Mouse (Mus musculus) midbrain, embryonic 11.5 days (tissue): ENCODE results near the gene Zfp444. TPM values are rescaled to one million over a fixed set of nuclear protein-coding genes. Genes with fewer than 3 reads are reported as not detected.

Experiments used
- ATAC-seq: fragments of 200-750 bp; cut with Nextera tagmentation; 2 replicates; pipeline ENCODE4 v1.8.0; 2017; ENCODE audit warnings: moderate TSS enrichment, moderate library complexity; ENCODE audit not compliant: low FRiP score
- DNase-seq: peaks from one replicate; pipeline ENCODE4 v3.0.0; 2015; ENCODE audit warnings: low spot score; ENCODE audit errors: missing footprints
- H3K27ac ChIP-seq: fragments of 300-500 bp; sonication (generic); 2 replicates; pipeline ENCODE4 v1.5.1; 2014; ENCODE audit warnings: low read depth, low read length
- H3K27me3 ChIP-seq: fragments of 300-500 bp; sonication (generic); 2 replicates; pipeline ENCODE4 v1.6.1; 2014; ENCODE audit warnings: mild to moderate bottlenecking, low read length, moderate library complexity, mixed read lengths; ENCODE audit not compliant: control insufficient read depth, insufficient read depth
- H3K36me3 ChIP-seq: fragments of 300-500 bp; sonication (generic); 2 replicates; pipeline ENCODE4 v1.6.1; 2014; ENCODE audit warnings: mild to moderate bottlenecking, low read length, moderate library complexity, mixed read lengths; ENCODE audit not compliant: control insufficient read depth, insufficient read depth
- H3K4me1 ChIP-seq: fragments of 300-500 bp; sonication (generic); 2 replicates; pipeline ENCODE4 v1.6.1; 2014; ENCODE audit warnings: low read length; ENCODE audit not compliant: control insufficient read depth, insufficient read depth
- H3K4me2 ChIP-seq: fragments of 300-500 bp; sonication (generic); 2 replicates; pipeline ENCODE4 v1.6.1; 2014; ENCODE audit warnings: mild to moderate bottlenecking, moderate library complexity
- H3K4me3 ChIP-seq: fragments of 300-500 bp; sonication (generic); 2 replicates; pipeline ENCODE4 v1.5.1; 2014; ENCODE audit warnings: low read depth, low read length
- H3K9ac ChIP-seq: fragments of 300-500 bp; sonication (generic); 2 replicates; pipeline ENCODE4 v1.6.1; 2014; ENCODE audit warnings: low read length
- H3K9me3 ChIP-seq: fragments of 300-500 bp; sonication (generic); 2 replicates; pipeline ENCODE4 v1.6.1; 2016; ENCODE audit warnings: low read length; ENCODE audit not compliant: control insufficient read depth
- WGBS: fragments of 180-500 bp; shearing (Covaris S2); extraction: QIAGEN DNeasy Blood & Tissue Kit; methylation state at CpG from one replicate; pipeline ENCODE4 v1.1.7; 2014; 5-methylcytosine and 5-hydroxymethylcytosine counted together
- polyA plus RNA-seq: library from polyadenylated mRNA; unstranded; fragments of >200 nt; fragmentation: Nextera tagmentation; extraction: Ambion mirVana; gene quantifications from 2 replicates; pipeline ENCODE4 v1.2.1, GENCODE M21; 2014

The Zfp444 gene
- polyA plus RNA-seq, 1 experiment from 2014 or later = 72.2 TPM

DNA sequence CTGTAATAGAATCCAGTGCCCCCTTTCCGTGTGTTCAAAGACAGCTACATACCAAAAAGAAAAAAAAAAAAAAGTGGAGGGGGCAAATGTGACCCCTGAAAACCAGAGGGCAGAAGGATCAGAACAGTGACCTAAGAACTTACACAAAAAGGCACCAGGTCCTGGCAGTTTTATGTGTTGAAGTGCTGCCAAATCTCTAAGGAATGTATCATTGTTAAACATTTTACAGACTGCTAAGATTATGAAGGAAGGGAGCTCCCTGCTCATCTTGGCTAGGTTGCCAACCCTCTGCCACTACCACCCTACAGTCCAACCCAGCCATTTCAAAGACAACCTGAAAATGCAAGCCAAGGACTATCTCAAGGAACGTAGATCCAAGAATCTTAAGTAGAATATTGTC, 14.2 kb downstream of the Zfp444 start:
- H3K4me1 ChIP-seq = no peaks in the 10 kb centered on the region
- no peak for ATAC-seq
- 93% methylated on average over 2 of the region's 2 CpGs for WGBS
- no peak overlapping the region for H3K4me3 ChIP-seq
- H3K9me3 ChIP-seq = no peaks in the 10 kb centered on the region
- no peak overlapping the region for H3K27ac ChIP-seq
- no peak overlapping the region for H3K9ac ChIP-seq
- H3K4me2 ChIP-seq = no peak overlapping the region
- H3K27me3 ChIP-seq = no peaks in the 10 kb centered on the region
- no peak for DNase-seq
- H3K36me3 ChIP-seq = peaks cover 19% of the 10 kb centered on the region

- no peaks in the 10 kb centered on the region for H3K9me3 ChIP-seq
- 75% methylated on average over 2 of the region's 2 CpGs for WGBS
- H3K27ac ChIP-seq = no peak overlapping the region
- H3K9ac ChIP-seq = no peak overlapping the region
- ATAC-seq (no peak), DNase-seq (no peak)
- no peak overlapping the region for H3K4me3 ChIP-seq
- H3K4me2 ChIP-seq = no peak overlapping the region
- peaks cover 19% of the 10 kb centered on the region for H3K36me3 ChIP-seq
- no peaks in the 10 kb centered on the region for H3K27me3 ChIP-seq
- H3K4me1 ChIP-seq = no peaks in the 10 kb centered on the region
These were observed 14.7 kb downstream of the Zfp444 start for GRCm38 (mm10) chr7:6186756-6187155.

DNA sequence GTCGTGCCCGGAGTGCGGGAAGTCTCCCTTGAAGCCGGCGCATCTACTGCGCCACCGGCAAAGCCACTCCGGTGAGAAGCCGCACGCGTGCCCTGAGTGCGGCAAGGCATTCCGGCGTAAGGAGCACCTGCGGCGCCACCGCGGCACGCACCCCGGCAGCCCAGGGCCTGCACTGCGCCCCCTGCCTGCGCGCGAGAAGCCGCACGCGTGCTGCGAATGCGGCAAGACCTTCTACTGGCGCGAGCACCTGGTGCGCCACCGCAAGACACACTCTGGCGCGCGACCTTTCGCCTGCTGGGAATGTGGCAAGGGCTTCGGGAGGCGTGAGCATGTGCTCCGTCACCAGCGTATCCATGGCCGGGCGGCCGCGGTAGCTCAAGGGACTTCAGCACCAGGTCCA, 17.5 kb downstream of the Zfp444 start:
- Histone ChIP-seq H3K27me3 (no peaks in the 10 kb centered on the region), H3K27ac (no peak overlapping the region), H3K4me2 (no peak overlapping the region), H3K9ac (no peak overlapping the region), H3K4me3 (no peak overlapping the region), H3K4me1 (no peaks in the 10 kb centered on the region), H3K9me3 (no peaks in the 10 kb centered on the region), H3K36me3 (peaks cover 13% of the 10 kb centered on the region; the same call in 1 of the 2 replicates)
- DNase-seq = no peak
- 37% methylated on average over 45 of the region's 45 CpGs for WGBS
- no peak; the same call in 1 of the 2 replicates for ATAC-seq

DNA sequence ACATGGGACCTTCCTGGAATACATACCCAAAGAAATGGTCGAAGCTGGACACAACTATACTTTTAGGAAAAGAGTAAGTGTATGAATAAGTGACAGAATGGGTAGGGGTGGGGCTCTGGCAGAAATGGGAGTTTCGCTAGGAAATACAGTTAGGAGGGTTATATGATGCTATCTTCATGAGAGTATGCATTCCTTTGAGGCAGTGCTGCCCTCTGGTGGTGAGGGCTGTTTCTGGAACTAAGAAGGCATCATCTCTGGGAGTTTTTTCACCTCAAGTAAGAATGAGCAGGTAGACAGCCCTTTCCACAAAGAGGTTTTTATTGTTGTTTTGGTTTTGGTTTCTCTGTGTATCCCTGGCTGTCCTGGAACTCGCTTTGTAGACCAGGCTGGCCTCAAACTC, 19.4 kb downstream of the Zfp444 start:
- Histone ChIP-seq H3K4me2 (no peak overlapping the region), H3K4me1 (no peaks in the 10 kb centered on the region), H3K9me3 (no peaks in the 10 kb centered on the region), H3K27me3 (no peaks in the 10 kb centered on the region), H3K4me3 (no peak overlapping the region), H3K36me3 (peaks cover 4% of the 10 kb centered on the region; the same call in 1 of the 2 replicates), H3K27ac (no peak overlapping the region), H3K9ac (no peak overlapping the region)
- WGBS = 42% methylated on average over 3 of the region's 3 CpGs
- peak; percentile 18; the same call in 1 of the 2 replicates for ATAC-seq
- peak; percentile 94 for DNase-seq

DNA sequence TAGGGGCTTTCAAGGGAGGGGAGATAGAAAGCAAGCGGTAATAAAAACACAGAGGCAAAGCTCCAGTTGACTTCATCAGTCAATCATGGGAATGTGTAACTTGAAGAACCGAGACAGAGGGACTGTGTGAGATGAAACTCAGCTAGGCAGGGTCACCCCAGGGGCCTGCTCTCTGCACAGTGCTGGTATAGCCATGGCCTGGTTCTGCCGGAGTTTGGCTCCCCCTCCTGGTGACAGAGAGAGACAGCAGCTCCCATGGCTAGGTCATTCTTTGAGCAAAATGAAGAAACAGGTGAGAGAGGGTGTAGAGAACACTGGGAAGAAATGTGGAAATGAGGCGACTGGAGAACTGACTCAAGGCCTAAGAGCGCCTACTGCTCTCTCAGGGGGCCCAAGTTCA, 22.1 kb downstream of the Zfp444 start:
- ATAC-seq (peak; percentile 81), DNase-seq (no peak)
- Histone ChIP-seq H3K4me1 (no peaks in the 10 kb centered on the region), H3K36me3 (no peaks in the 10 kb centered on the region), H3K27me3 (no peaks in the 10 kb centered on the region), H3K9ac (no peak overlapping the region), H3K27ac (no peak overlapping the region), H3K4me3 (no peak overlapping the region), H3K9me3 (no peaks in the 10 kb centered on the region), H3K4me2 (no peak overlapping the region)
- 19% methylated on average over 5 of the region's 5 CpGs for WGBS

DNA sequence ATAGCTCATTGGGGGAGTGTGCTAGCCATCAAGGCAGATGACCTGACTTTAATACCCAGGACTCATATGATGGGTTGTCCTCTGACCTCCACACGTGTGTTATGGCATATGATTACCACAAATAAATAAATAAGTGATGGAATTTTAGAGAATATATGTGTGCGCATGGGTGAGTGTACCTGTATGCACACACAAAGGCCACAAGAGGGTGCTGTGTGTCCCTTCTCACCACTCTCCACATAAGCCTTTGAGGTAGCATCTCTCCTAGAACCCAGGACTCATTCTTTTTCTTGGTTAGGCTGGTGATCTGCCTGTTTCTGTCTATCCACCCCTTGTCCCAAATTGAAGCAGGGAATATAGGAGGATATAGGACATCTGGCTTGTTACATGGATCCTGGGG, 23.8 kb downstream of the Zfp444 start:
- DNase-seq (no peak), ATAC-seq (no peak)
- Histone ChIP-seq H3K9ac (no peak overlapping the region), H3K36me3 (no peaks in the 10 kb centered on the region; the same call in 1 of the 2 replicates), H3K27ac (no peak overlapping the region), H3K9me3 (no peaks in the 10 kb centered on the region), H3K4me3 (no peak overlapping the region), H3K4me2 (no peak overlapping the region), H3K27me3 (no peaks in the 10 kb centered on the region), H3K4me1 (no peaks in the 10 kb centered on the region)
- 58% methylated on average over 2 of the region's 2 CpGs for WGBS

GRCm38 (mm10) chr7:6196790-6197189, 24.8 kb downstream of the Zfp444 start, which contains the start of gene Galp:
Gene Galp, plus strand, starts transcription at chr7:6197090.
- Histone ChIP-seq H3K9me3 (0 out of 2 replicates have a peak, but pooled peaks cover 3% of the 10 kb centered on the region), H3K27me3 (no peaks in the 10 kb centered on the region), H3K9ac (no peak within 1 kb of the TSS), H3K36me3 (no peaks in the 10 kb centered on the region; the same call in 1 of the 2 replicates), H3K27ac (no peak within 1 kb of the TSS), H3K4me1 (no peaks in the 10 kb centered on the region), H3K4me2 (no peak within 1 kb of the TSS), H3K4me3 (no peak within 1 kb of the TSS)
- ATAC-seq (no peak), DNase-seq (no peak)
- 66% methylated on average over 3 of the region's 3 CpGs for WGBS

GRCm38 (mm10) chr7:6204200-6204599, 32.2 kb downstream of the Zfp444 start:
- no peak overlapping the region for H3K27ac ChIP-seq
- no peaks in the 10 kb centered on the region; the same call in 1 of the 2 replicates for H3K36me3 ChIP-seq
- 0 out of 2 replicates have a peak, but pooled peaks cover 3% of the 10 kb centered on the region for H3K9me3 ChIP-seq
- no peaks in the 10 kb centered on the region for H3K27me3 ChIP-seq
- H3K9ac ChIP-seq = no peak overlapping the region
- WGBS = 83% methylated on average over 3 of the region's 3 CpGs
- DNase-seq = no peak
- H3K4me3 ChIP-seq = no peak overlapping the region
- no peaks in the 10 kb centered on the region for H3K4me1 ChIP-seq
- ATAC-seq = no peak
- H3K4me2 ChIP-seq = no peak overlapping the region

- Histone ChIP-seq H3K36me3 (no peaks in the 10 kb centered on the region), H3K4me2 (no peak overlapping the region), H3K4me3 (no peak overlapping the region), H3K9me3 (no peaks in the 10 kb centered on the region; the same call in 1 of the 2 replicates), H3K27ac (no peak overlapping the region), H3K9ac (no peak overlapping the region), H3K27me3 (no peaks in the 10 kb centered on the region), H3K4me1 (no peaks in the 10 kb centered on the region)
- no peak for DNase-seq
- no peak for ATAC-seq
- WGBS = 50% methylated on average over 5 of the region's 5 CpGs
These were observed 41.1 kb downstream of the Zfp444 start for GRCm38 (mm10) chr7:6213144-6213543.
